Mouse (Mus musculus) myocyte (in vitro differentiated cells): ENCODE results near the gene Psme2. TPM values are rescaled to one million over a fixed set of nuclear protein-coding genes. Genes with fewer than 3 reads are reported as not detected.

Experiments used
- H3K27me3 ChIP-seq: one replicate; pipeline ENCODE4 v1.6.1; 2011; ENCODE audit not compliant: control insufficient read depth, insufficient read depth, insufficient read length
- H3K36me3 ChIP-seq: one replicate; pipeline ENCODE4 v1.6.1; 2011; ENCODE audit not compliant: control insufficient read depth, insufficient read depth
- H3K4me2 ChIP-seq: one replicate; pipeline ENCODE4 v1.6.1; 2011; ENCODE audit warnings: low read depth, control low read depth
- H3K4me3 ChIP-seq: one replicate; pipeline ENCODE4 v1.5.1; 2011; ENCODE audit warnings: mild to moderate bottlenecking, control low read depth, moderate library complexity
- H3K79me2 ChIP-seq: one replicate; pipeline ENCODE4 v1.6.1; 2011; ENCODE audit not compliant: control insufficient read depth, insufficient read depth
- H3ac ChIP-seq: one replicate; pipeline ENCODE4 v1.6.1; 2011; ENCODE audit not compliant: control insufficient read depth, insufficient read length
- CEBPB ChIP-seq: IDR thresholded peaks from 2 replicates; pipeline ENCODE4 v1.6.1; 2011; ENCODE audit warnings: mild to moderate bottlenecking, moderate library complexity; ENCODE audit not compliant: poor library complexity, insufficient read depth, severe bottlenecking
- E2F4 ChIP-seq: IDR thresholded peaks from one replicate; pipeline ENCODE4 v1.6.1; 2011; ENCODE audit warnings: mild to moderate bottlenecking, control low read depth, moderate library complexity; ENCODE audit not compliant: insufficient read depth
- MAX ChIP-seq: IDR thresholded peaks from one replicate; pipeline ENCODE4 v1.6.1; 2011; ENCODE audit warnings: low read depth, mild to moderate bottlenecking, control low read depth
- MYOD1 ChIP-seq, 3 experiments: IDR thresholded peaks; one replicate each; pipeline ENCODE4 v1.6.1; 2011; ENCODE audit warnings: control low read depth in 2 of 3, low read depth in 2 of 3, mild to moderate bottlenecking in 2 of 3, moderate library complexity in 1 of 3; ENCODE audit not compliant: insufficient read length in 2 of 3, control insufficient read depth in 1 of 3
- MYOG ChIP-seq, 3 experiments: IDR thresholded peaks; one replicate each; pipeline ENCODE4 v1.6.1; 2011; ENCODE audit warnings: control low read depth in 2 of 3, low read depth in 2 of 3, mild to moderate bottlenecking in 2 of 3; ENCODE audit not compliant: insufficient read length in 2 of 3, control insufficient read depth in 1 of 3, insufficient read depth in 1 of 3
- POLR2A ChIP-seq: IDR thresholded peaks from one replicate; pipeline ENCODE4 v1.6.1; 2011; ENCODE audit warnings: low read depth, mild to moderate bottlenecking, control low read depth, moderate library complexity; ENCODE audit not compliant: insufficient read length
- POLR2AphosphoS2 ChIP-seq: IDR thresholded peaks from one replicate; pipeline ENCODE4 v1.6.1; 2011; ENCODE audit warnings: low read depth, control low read depth; ENCODE audit not compliant: insufficient read length
- REST ChIP-seq: IDR thresholded peaks from one replicate; pipeline ENCODE4 v1.6.1; 2011; ENCODE audit warnings: mild to moderate bottlenecking, control low read depth, moderate library complexity; ENCODE audit not compliant: insufficient read depth, insufficient read length
- SRF ChIP-seq: IDR thresholded peaks from one replicate; pipeline ENCODE4 v1.6.1; 2011; ENCODE audit warnings: low read depth; ENCODE audit not compliant: control insufficient read depth, insufficient read length
- TCF12 ChIP-seq: IDR thresholded peaks from one replicate; pipeline ENCODE4 v1.6.1; 2011; ENCODE audit warnings: mild to moderate bottlenecking, control low read depth; ENCODE audit not compliant: poor library complexity, insufficient read depth, severe bottlenecking
- TCF3 ChIP-seq: IDR thresholded peaks from one replicate; pipeline ENCODE4 v1.6.1; 2011; ENCODE audit warnings: low read depth, control low read depth; ENCODE audit not compliant: insufficient read length
- USF1 ChIP-seq: IDR thresholded peaks from one replicate; pipeline ENCODE4 v1.6.1; 2011; ENCODE audit warnings: low read depth, mild to moderate bottlenecking, control low read depth, moderate library complexity
- polyA plus RNA-seq: library from polyadenylated mRNA; unstranded; fragments of >200 nt; fragmentation: generic; extraction: Trizol; gene quantifications from one replicate; pipeline ENCODE4 v1.2.1, GENCODE M21; 2012; ENCODE audit warnings: missing spikeins

Gene Psme2
- polyA plus RNA-seq, 1 experiment = 139 TPM

DNA sequence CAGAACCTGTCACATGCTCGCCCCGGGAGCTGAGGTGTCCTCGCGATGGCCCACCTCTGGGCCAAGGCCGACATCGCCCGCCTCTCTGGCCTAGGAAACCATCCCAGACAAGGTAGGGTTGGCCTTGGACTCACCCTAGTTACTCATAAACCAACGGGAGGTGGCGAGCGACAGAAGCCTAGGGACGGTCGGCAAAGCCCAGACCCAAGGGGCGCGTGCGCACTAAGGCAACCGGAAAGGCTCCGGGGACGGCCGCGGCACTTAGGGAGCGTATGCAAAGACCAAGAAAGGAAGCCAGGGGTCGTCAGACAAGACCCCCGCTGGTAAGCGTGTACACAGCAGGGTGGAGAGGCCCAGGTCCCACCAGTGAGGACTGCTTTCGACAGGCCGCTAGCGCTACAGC is 31.1 kb downstream of the Psme2 start, which contains the start of gene Dcaf11:
TSS of gene Dcaf11 (plus strand) at position 208 of the 403 bp plus-strand sequence.
- Histone ChIP-seq H3K4me3 (peak within 1 kb of the TSS; percentile 95), H3ac (peak within 1 kb of the TSS; percentile 55), H3K36me3 (peaks cover 6% of the 10 kb centered on the region), H3K27me3 (no peaks in the 10 kb centered on the region), H3K4me2 (peak within 1 kb of the TSS; percentile 96), H3K79me2 (no peaks in the 10 kb centered on the region)
- TF ChIP-seq MYOG (IDR thresholded peaks at IDR 0.05; ENCODE audit: control insufficient read depth in 1 of 3, insufficient read depth in 1 of 3, insufficient read length in 2 of 3, low read depth in 2 of 3) (no peak), POLR2A (peak; percentile 57)

DNA sequence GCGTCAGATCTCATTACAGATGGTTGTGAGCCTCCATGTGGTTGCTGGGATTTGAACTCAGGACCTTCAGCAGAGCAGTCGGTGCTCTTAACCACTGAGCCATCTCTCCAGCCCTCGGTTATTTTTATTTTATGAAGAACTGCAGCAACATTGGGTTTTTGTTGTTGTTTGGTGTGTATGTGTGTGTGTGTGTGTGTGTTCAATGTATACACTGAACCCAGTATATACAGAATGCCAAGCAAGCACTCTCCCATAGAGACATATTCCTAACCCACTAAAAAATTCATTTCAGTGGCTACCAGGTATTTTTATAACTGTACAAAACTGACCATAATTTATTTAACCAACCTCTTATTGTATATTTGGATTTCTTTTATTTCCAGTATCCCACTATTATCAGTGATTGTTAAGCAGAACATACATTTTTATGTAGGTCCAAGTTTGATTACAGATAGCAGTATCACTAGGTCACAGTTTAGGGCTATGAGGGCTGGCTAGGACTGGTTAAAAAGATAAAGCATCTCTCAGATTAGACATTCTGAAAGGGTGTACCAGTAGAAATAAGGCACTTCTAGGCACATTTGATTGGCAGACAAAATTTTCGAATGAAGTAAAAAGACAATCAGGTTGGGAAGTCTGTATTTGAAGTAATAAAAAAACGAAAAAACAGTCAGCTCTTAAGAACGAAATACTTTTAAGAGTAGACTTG is 32.0 kb downstream of the Psme2 start:
- Histone ChIP-seq H3K4me2 (peak overlapping the region; percentile 96), H3K4me3 (peak overlapping the region; percentile 95), H3K36me3 (peaks cover 6% of the 10 kb centered on the region), H3ac (peak overlapping the region; percentile 55), H3K79me2 (no peaks in the 10 kb centered on the region), H3K27me3 (no peaks in the 10 kb centered on the region)
- TF ChIP-seq CEBPB (no peak), USF1 (no peak), POLR2AphosphoS2 (no peak), SRF (no peak), TCF3 (no peak), MYOD1 (IDR thresholded peaks at IDR 0.05; ENCODE audit: control insufficient read depth in 1 of 3, insufficient read length in 2 of 3, low read depth in 2 of 3) (no peak), MAX (no peak), TCF12 (no peak), MYOG (IDR thresholded peaks at IDR 0.05; ENCODE audit: control insufficient read depth in 1 of 3, insufficient read depth in 1 of 3, insufficient read length in 2 of 3, low read depth in 2 of 3) (no peak), E2F4 (no peak), REST (no peak)

DNA sequence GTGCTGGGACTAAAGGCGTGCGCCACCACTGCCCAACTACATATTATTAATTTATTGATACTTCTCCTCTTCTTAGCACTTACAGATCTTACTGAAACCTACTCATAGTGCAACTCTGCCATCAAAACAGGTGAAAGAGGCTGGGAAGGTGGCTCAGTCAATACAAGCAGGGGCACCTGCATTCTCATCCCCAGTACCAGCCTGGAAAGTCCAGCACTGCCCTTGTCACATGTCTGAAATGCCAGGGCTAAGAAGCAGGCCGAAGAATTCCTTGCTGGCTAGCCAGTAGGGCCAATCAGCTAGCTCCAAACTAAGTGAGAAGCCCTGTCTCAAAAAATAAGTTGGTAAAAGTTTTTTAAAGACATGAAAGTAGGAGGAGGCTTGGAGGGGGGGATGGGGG is 33.3 kb downstream of the Psme2 start:
- TF ChIP-seq POLR2AphosphoS2 (no peak), E2F4 (no peak), TCF12 (no peak), MYOG (IDR thresholded peaks at IDR 0.05; ENCODE audit: control insufficient read depth in 1 of 3, insufficient read depth in 1 of 3, insufficient read length in 2 of 3, low read depth in 2 of 3) (no peak), MAX (no peak), POLR2A (no peak), CEBPB (no peak), REST (no peak), USF1 (no peak), SRF (no peak), TCF3 (no peak)
- H3ac ChIP-seq = no peak overlapping the region
- no peak overlapping the region for H3K4me2 ChIP-seq
- H3K27me3 ChIP-seq = no peaks in the 10 kb centered on the region
- H3K79me2 ChIP-seq = no peaks in the 10 kb centered on the region
- H3K36me3 ChIP-seq = no peaks in the 10 kb centered on the region
- H3K4me3 ChIP-seq = no peak overlapping the region

DNA sequence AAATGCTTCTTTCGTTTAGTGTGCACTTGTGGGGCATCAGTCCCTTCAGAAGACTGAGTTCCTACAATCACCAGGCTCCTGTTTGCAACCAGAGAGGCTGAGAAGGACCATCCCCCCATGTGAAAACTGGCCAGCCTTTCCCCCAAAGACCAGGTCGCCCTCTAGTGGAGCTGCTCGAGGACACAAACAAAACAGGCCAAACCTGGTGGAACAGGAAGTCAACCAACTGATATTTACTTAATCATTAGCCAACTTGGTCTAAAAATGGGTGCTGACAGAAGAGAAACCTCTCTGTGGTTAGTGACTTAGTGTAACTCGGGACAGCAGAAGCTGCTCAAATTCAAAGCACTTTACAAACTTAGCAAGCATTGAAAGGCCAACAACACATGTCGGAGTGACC is 33.9 kb downstream of the Psme2 start:
- H3K4me2 ChIP-seq = no peak overlapping the region
- no peak overlapping the region for H3K4me3 ChIP-seq
- TF ChIP-seq POLR2A (no peak), SRF (no peak), USF1 (no peak), REST (no peak), MYOG (IDR thresholded peaks at IDR 0.05; ENCODE audit: control insufficient read depth in 1 of 3, insufficient read depth in 1 of 3, insufficient read length in 2 of 3, low read depth in 2 of 3) (no peak), MAX (no peak), TCF3 (no peak), E2F4 (no peak), TCF12 (no peak), CEBPB (no peak)
- H3ac ChIP-seq = no peak overlapping the region
- no peaks in the 10 kb centered on the region for H3K36me3 ChIP-seq
- no peaks in the 10 kb centered on the region for H3K27me3 ChIP-seq
- no peaks in the 10 kb centered on the region for H3K79me2 ChIP-seq

DNA sequence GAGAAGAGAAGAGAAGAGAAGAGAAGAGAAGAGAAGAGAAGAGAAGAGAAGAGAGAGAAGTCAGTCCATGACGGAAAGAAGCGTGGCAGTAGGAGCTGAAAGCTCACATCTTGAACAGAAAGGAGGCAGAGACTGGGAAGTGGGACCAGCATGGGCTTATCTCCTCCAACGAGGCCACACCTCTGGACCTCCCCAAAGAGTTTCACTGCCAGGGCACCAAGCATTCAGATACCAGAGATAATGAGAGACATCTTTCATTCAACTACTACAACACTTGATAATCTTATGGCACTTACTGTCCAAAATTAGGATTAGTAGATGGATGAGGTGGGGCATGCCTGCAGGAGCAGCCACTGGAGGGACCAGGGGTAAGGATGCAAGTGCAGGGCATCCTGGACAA is 35.1 kb downstream of the Psme2 start:
- no peaks in the 10 kb centered on the region for H3K27me3 ChIP-seq
- H3ac ChIP-seq = no peak overlapping the region
- no peaks in the 10 kb centered on the region for H3K79me2 ChIP-seq
- H3K4me2 ChIP-seq = no peak overlapping the region
- no peak overlapping the region for H3K4me3 ChIP-seq
- TF ChIP-seq CEBPB (no peak), E2F4 (no peak), POLR2A (no peak), TCF3 (no peak), SRF (no peak), REST (no peak)
- H3K36me3 ChIP-seq = no peaks in the 10 kb centered on the region
